7 mouse cellular contexts compared by ENCODE assay signal in the genomic region with DNA sequence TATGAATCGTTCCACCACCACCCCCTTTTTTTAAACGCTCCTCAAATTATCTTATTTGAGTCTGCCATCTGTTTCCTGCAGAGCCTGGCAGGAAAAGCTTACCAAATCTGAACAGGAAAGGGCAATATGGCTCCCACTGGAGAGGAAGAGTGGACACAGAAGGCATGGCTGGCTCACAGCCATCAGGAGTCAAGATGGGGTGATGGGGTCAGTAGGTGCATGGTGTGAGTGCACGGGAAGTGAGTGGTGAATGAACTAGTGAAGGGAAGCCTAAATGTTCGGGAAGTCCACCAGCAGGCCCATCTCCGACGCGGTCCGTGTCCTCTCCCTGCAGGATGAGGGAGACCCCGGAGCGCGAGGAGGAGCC. TPM values are rescaled to one million over a fixed set of nuclear protein-coding genes. Genes with fewer than 3 reads are reported as not detected.
DNase-seq lines count a peak whose midpoint lies in the region; ATAC-seq lines count a peak whose summit lies in the region.

No protein-coding gene starts in this region.

- 26% methylated on average over 9 of the region's 11 CpGs for WGBS in embryonic facial prominence, embryonic 12.5 days
- 26% methylated on average over 11 of the region's 11 CpGs for WGBS in hindbrain, embryonic 10.5 days
- WGBS in limb, embryonic 11.5 days: 27% methylated on average over 11 of the region's 11 CpGs
- 29% methylated on average over 11 of the region's 11 CpGs for WGBS in midbrain, embryonic 11.5 days

- H3K27ac ChIP-seq in embryonic facial prominence, embryonic 12.5 days: peak overlapping the region; percentile 91
- H3K27ac ChIP-seq in hindbrain, embryonic 10.5 days: peak overlapping the region; percentile 90
- H3K27ac ChIP-seq in limb, embryonic 11.5 days (replicated peaks; ENCODE audit: low read depth, low read length): peak overlapping the region; percentile 62
- H3K27ac ChIP-seq in midbrain, embryonic 11.5 days (ENCODE audit: low read depth, low read length): peak overlapping the region; percentile 48

- peaks cover 28% of the 10 kb centered on the region for H3K4me1 ChIP-seq in embryonic facial prominence, embryonic 12.5 days
- H3K4me1 ChIP-seq in hindbrain, embryonic 10.5 days (replicated peaks): peaks cover 55% of the 10 kb centered on the region
- 0 out of 2 replicates have a peak, but pooled peaks cover 7% of the 10 kb centered on the region for H3K4me1 ChIP-seq in limb, embryonic 11.5 days (ENCODE audit: control insufficient read depth, insufficient read depth, low read length)
- H3K4me1 ChIP-seq in midbrain, embryonic 11.5 days (ENCODE audit: control insufficient read depth, insufficient read depth, low read length): peaks cover 22% of the 10 kb centered on the region

- H3K9ac ChIP-seq in embryonic facial prominence, embryonic 12.5 days: peak overlapping the region; percentile 83
- peak overlapping the region; percentile 77 for H3K9ac ChIP-seq in limb, embryonic 11.5 days (ENCODE audit: low read length)
- H3K9ac ChIP-seq in midbrain, embryonic 11.5 days (ENCODE audit: low read length): peak overlapping the region; percentile 74

- H3K9me3 ChIP-seq in embryonic facial prominence, embryonic 12.5 days: no peaks in the 10 kb centered on the region
- H3K9me3 ChIP-seq in hindbrain, embryonic 10.5 days: no peaks in the 10 kb centered on the region
- no peaks in the 10 kb centered on the region for H3K9me3 ChIP-seq in limb, embryonic 11.5 days (ENCODE audit: control insufficient read depth, low read length)
- no peaks in the 10 kb centered on the region for H3K9me3 ChIP-seq in midbrain, embryonic 11.5 days (ENCODE audit: control insufficient read depth, low read length)

- peaks cover 4% of the 10 kb centered on the region for H3K36me3 ChIP-seq in embryonic facial prominence, embryonic 12.5 days
- H3K36me3 ChIP-seq in hindbrain, embryonic 10.5 days: peaks cover 22% of the 10 kb centered on the region
- H3K36me3 ChIP-seq in limb, embryonic 11.5 days (ENCODE audit: control insufficient read depth, insufficient read depth, low read length): peaks cover 5% of the 10 kb centered on the region; the same call in 1 of the 2 replicates
- H3K36me3 ChIP-seq in midbrain, embryonic 11.5 days (ENCODE audit: control insufficient read depth, insufficient read depth, low read length): peaks cover 9% of the 10 kb centered on the region

- 0 out of 2 replicates have a peak, but pooled peaks have one; percentile 7 for ATAC-seq in embryonic facial prominence, embryonic 12.5 days (ENCODE audit: insufficient number of reproducible peaks, insufficient read depth, low FRiP score, low TSS enrichment)
- ATAC-seq in limb, embryonic 11.5 days (ENCODE audit: insufficient number of reproducible peaks, low FRiP score, low TSS enrichment, low read depth): peak; percentile 38
- no peak for ATAC-seq in midbrain, embryonic 11.5 days (ENCODE audit: low FRiP score)

- DNase-seq in urinary bladder, postnatal 14 days (ENCODE audit: low spot score): peak; percentile 40
- DNase-seq in urinary bladder, postnatal 10 days (ENCODE audit: low spot score): no peak
- DNase-seq in hindbrain, embryonic 10.5 days (ENCODE audit: low spot score): no peak
- DNase-seq in limb, embryonic 11.5 days (ENCODE audit: low spot score): peak; percentile 59
- DNase-seq in midbrain, embryonic 11.5 days (ENCODE audit: low spot score, missing footprints): peak; percentile 91
- no peak for DNase-seq in natural killer cell, adult 2 months (ENCODE audit: low spot score in 2 of 2)

- H3K27me3 ChIP-seq in embryonic facial prominence, embryonic 12.5 days: peaks cover 5% of the 10 kb centered on the region; the same call in 1 of the 2 replicates
- peaks cover 49% of the 10 kb centered on the region for H3K27me3 ChIP-seq in hindbrain, embryonic 10.5 days (ENCODE audit: insufficient read depth, poor library complexity, severe bottlenecking)
- H3K27me3 ChIP-seq in limb, embryonic 11.5 days (ENCODE audit: control insufficient read depth, insufficient read depth, low read length): 0 out of 2 replicates have a peak, but pooled peaks cover 3% of the 10 kb centered on the region
- H3K27me3 ChIP-seq in midbrain, embryonic 11.5 days (ENCODE audit: control insufficient read depth, insufficient read depth, low read length): peaks cover 21% of the 10 kb centered on the region

- peak overlapping the region; percentile 54 for H3K4me3 ChIP-seq in embryonic facial prominence, embryonic 12.5 days
- H3K4me3 ChIP-seq in hindbrain, embryonic 10.5 days: peak overlapping the region; percentile 60
- peak overlapping the region; percentile 37 for H3K4me3 ChIP-seq in limb, embryonic 11.5 days (ENCODE audit: low read depth, low read length)
- H3K4me3 ChIP-seq in midbrain, embryonic 11.5 days (ENCODE audit: low read depth, low read length): peak overlapping the region; percentile 47

- H3K4me2 ChIP-seq in embryonic facial prominence, embryonic 12.5 days (replicated peaks): peak overlapping the region; percentile 83
- H3K4me2 ChIP-seq in limb, embryonic 11.5 days (ENCODE audit: low read depth, severe bottlenecking): peak overlapping the region; percentile 78
- H3K4me2 ChIP-seq in midbrain, embryonic 11.5 days: peak overlapping the region; percentile 66

RNA-seq across cellular contexts. Expression of a gene that starts 2.1 kb away (rescaled TPM):
- polyA plus RNA-seq in embryonic facial prominence, embryonic 12.5 days (2016; fragmentation: Nextera tagmentation; extraction: Ambion mirVana): 2.1 and 2.7 TPM in 2 replicates
- 5.9 and 24.4 TPM in 2 replicates for polyA plus RNA-seq in hindbrain, embryonic 10.5 days (2016; fragmentation: Nextera tagmentation; extraction: Ambion mirVana)
- 0.35 and 0.65 TPM in 2 replicates for polyA plus RNA-seq in limb, embryonic 11.5 days (2014; fragmentation: Nextera tagmentation; extraction: Ambion mirVana)
- polyA plus RNA-seq in midbrain, embryonic 11.5 days (2014; fragmentation: Nextera tagmentation; extraction: Ambion mirVana): 22.5 and 22.9 TPM in 2 replicates

RNA-seq across cellular contexts. Expression of a gene that starts 15.6 kb away (rescaled TPM):
- 695 and 699 TPM in 2 replicates for polyA plus RNA-seq in embryonic facial prominence, embryonic 12.5 days (2016; fragmentation: Nextera tagmentation; extraction: Ambion mirVana)
- 680 and 779 TPM in 2 replicates for polyA plus RNA-seq in hindbrain, embryonic 10.5 days (2016; fragmentation: Nextera tagmentation; extraction: Ambion mirVana)
- polyA plus RNA-seq in limb, embryonic 11.5 days (2014; fragmentation: Nextera tagmentation; extraction: Ambion mirVana): 880 and 888 TPM in 2 replicates
- polyA plus RNA-seq in midbrain, embryonic 11.5 days (2014; fragmentation: Nextera tagmentation; extraction: Ambion mirVana): 716 and 724 TPM in 2 replicates

Comparison
In these comparisons a context has a peak if more than half of its experiments do, and no peak if none do; other contexts are left out.
1. DNase-seq: peak in urinary bladder, postnatal 14 days (single experiment), limb, embryonic 11.5 days (single experiment) and midbrain, embryonic 11.5 days (single experiment); none in urinary bladder, postnatal 10 days (single experiment), hindbrain, embryonic 10.5 days (single experiment) and natural killer cell, adult 2 months (0 of 2).
2. Peak in every context shown above with its lines, with median percentiles within 50 percentile points of each other: H3K27ac ChIP-seq, H3K4me2 ChIP-seq, H3K4me3 ChIP-seq and H3K9ac ChIP-seq.